Mouse (Mus musculus) thymus, postnatal 36 days (tissue): ENCODE data around the gene Vcam1.

Source experiments
- DNase-seq, 2 experiments: peaks; one replicate each; pipeline ENCODE4 v3.0.0; 2022; ENCODE audit warnings: mixed read lengths in 2 of 2

Gene Vcam1

DNA sequence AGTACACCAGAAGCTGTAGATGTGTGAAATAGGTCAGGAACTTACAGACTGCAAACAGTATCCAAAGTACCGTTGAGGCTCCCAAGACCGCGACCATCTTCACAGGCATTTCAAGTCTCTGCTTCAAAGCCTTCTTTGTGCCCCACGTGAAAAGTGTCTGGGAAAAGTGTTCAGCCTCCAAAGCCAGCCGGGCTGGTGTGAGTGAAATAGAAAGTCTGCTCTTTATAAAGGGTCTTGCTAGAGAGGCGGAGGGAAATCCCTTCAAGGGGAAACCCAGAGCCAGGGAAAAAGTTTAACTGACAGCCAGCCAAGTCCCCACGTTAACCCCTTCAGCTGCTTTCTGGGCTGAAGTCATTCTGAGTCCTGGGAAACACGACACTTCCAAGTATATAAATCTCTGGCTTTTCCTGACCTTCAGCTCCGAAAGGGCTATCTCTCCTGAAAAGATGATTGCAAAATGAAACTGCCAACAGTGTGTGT lies at the start of gene Vcam1:
Gene Vcam1, minus strand, starts transcription at position 430 of the 480 bp plus-strand sequence.
- DNase-seq: peak in 1 of 2 experiments; percentile 9

DNA sequence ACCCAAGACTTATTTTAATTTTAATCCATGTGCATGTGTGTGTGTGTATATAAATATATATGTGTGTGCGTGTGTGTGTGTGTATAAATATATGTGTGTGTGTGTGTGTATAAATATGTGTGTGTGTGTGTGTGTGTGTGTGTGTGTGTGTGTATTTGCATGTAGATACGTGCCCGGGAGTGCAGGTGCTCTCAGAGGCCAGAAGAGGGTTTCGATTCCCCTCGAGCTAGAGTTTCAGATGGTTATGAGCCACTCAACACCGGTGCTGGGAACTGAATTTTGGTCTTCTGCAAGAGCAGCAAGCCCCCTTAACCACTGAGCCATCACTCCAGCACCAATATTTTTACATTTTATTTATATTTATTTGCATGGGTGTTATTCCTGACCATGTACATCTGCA lies 45.6 kb upstream of the Vcam1 start:
- DNase-seq: no peak

DNA sequence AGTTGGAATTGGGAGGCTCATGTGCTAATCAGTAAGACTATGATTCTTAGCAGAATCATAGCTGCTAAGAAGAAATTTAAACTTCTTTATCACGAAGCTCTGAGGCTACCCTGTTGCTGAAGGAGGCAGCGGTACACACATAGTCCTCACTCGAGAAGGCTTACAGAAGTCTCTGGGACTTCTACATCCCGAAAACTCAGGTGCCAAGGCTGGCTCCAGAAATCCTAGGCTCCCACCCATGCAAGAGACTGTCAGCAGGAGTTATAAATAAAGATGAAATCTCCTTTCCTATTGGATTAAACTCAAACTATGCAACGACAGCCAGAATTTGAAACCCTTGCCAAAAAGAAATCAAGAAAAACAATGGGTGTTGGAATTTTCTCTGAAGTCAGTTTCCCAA lies 42.0 kb upstream of the Vcam1 start:
- DNase-seq: no peak

DNA sequence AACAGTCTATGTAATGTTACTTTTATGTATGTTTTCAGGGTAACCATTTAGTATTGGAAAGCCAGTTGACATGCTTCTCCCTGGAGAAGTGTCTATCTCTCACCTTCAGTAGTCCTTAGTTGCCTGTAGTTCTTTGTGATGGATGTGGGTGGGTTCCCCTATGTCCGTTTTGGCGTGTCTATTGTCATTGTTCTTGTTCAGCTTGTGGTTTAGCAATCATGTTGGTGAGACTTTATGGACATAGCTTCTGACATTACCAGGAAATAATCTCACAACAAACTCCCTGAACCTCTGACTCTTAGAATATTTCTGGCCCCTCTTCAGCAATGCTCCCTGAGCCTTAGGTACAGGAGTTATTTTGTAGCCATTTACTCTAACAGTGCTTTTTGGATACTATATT lies 38.6 kb upstream of the Vcam1 start:
- no peak for DNase-seq

DNA sequence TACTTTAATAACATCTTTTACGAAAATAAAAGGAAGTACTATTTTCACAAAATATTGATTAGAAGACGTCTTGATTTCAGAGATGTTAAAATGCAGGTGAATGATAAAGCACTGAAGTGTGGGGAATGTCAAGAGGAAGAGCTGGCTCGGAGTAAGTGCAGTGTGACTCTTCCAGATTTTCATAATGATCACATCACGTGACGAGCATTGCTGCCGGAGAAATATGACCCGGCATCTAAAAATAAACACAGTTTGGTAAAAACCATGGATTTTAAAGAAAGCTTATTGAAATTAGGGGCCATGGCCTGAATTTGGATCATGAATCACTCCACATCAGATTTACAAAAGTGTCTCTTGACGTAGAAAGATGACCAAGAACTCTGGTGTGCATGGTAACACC lies 36.8 kb upstream of the Vcam1 start:
- DNase-seq: no peak

DNA sequence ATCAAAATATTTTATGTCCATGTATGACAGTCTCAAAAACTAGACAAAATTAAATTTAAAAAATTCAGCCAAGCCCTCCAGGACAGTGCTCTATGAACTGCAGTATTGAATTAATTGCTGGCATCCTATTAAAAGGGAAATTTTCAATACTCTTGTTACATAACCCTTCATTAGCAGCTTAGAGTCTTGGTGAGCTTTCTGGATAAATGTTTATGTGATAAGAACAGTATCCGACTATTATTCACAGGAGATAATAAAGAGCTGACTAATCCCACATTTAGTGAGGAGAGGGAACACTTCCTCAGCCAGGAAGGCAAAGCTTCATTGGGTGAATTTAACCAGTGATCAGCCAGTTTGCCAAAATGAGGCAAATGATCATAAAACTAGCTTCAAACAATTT lies 35.5 kb upstream of the Vcam1 start:
- DNase-seq: no peak

DNA sequence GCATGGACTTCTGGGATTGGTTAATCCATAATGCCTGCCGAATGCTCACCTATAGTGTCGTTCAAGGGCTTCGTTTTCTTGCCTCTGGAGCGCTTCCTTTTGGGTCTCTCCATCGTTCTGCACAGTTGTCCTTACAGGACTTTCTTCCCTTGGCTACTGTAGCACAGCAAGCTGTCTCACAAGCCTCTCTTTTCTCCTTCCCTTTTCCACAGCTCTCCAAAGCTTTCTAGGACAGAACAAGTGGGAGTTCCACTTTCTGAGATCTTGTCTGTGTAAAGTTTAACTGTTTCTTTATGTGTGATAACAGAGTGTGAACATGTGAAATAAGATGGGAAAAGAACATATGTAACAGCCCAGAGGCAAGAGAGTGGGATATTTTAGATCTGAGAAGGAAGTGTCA lies 34.0 kb upstream of the Vcam1 start:
- DNase-seq: no peak

DNA sequence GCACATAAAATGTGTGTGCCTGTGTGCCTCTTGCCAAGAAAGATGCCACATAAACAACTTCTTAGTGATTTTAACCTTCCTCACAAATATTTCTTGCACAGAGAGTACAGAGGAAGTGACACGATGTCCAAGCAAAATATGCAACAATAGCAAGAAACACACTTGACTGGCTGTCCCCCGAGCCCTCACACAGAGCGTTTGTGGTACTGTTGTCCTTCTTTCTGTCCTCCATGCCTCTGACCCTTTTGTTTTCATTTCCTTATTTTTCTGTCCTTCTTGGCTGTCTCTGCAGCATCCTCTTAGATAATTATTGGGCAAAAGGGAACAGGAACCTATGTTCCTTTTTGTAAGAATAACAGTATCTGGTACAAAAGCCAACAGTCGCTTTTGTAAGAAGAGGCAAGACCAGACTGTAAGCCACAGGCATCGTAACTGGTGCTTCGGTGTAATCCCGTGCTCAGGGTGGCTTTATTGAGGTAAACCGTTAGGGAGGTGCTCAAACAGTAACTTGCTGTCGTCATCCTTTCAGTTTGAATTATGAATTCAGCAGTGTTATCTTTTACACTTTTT lies 32.7 kb upstream of the Vcam1 start:
- DNase-seq: no peak

DNA sequence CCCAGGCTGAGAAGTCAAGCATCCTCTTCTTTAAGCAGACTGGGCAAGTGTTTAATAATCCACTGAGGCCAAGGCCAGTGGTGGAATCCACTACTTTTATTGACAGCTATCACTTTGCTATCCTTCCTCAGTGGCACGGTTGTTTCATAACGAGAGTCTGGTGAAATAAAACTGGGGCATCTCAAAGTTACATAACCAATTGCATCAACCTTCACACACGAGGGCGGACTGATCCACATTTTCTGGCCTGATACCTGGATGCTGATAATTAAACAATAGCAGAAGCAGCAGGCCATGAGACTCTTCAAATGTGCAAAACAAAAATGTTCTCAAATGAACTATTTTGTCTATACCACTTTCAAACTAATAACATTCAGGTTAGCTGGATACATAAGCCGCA lies 29.9 kb upstream of the Vcam1 start:
- DNase-seq: no peak

DNA sequence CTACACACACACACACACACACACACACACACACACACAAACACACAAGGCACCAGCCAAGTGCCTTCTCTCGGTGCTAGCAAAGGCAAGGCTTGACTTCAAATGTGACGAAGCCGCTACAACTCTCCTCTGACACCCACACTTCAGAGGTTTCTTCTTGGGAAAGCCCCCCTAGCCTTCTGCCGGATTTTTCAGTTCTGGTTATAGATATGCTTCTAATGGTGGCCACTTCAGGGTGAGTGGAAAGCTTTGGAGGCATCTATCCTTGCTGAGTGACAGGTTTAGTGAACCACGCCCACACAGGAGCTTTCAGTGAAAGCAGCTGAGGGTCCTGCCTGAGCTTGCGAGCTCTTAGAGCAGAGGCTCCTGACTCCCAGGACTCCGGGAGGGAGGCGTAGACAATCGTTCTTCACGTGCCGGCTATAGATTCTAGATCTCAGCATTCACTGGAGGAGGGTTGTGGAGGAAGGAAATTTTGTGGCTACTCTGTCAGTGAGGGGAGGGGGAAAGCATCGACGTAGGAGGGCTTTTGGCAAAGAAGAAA lies 28.0 kb upstream of the Vcam1 start:
- no peak for DNase-seq

DNA sequence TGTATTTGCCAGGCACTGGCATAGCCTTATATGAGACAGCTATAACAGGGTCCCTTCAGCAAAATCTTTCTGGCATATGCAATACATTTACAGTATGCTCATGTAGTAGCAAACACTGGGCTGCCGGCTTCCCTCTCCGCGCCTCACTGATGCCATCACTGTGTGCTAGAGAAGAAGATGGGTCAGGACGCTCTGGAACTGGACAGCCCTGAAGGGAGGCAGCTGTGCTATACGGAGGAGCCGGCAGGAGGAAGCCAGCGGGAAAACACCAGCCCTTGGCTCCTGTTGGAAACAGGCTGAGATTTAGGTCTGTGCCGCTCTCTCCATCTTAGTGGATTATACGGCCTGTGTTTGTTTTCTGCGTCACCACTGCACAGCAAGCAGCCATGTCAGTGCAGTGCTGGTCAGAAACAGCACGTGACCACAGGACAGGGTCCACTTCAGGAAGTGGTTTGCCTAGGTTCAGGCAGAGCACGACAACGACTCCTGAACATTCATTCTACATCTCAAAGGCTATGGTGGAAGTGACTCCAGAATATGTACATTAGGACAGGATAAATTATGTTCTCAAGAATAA lies 20.7 kb upstream of the Vcam1 start:
- DNase-seq: no peak

DNA sequence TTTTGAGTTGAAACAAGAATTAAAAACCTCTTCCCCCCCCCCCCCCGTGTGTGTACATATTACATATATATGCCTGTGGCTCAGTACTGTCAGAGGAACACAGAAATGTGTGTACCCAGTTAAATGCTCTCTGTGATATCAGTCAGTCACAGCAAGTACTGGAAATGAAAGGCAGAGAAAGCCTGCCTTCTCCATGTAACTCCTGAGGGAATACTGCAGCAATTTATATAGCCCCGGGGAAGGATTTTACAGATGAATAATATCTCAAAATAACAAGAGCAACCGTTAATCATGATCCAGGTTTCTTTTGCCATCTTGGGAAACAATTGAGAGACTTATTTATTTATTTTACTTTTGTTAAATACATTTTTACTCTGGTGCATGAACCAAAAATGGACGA lies 19.6 kb upstream of the Vcam1 start:
- DNase-seq: no peak

DNA sequence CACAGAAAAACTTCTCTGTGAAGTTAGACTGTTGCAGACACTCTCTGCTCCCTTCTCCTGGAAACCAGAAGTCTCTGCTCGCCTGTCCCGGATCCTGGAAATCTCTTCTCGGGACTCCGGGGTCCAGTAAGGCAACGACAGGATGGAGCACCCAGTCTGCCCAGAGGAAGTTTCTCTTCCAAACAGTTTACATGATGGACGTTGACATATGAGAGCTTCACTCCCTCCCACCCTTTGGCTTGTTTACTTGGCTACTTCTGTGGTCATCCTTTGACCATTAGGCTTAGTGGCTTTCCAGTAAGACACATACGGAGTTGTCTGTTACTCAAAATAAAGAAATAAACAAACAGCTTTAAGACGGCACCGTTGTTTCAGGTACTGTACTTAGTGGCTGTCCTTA lies 19.2 kb upstream of the Vcam1 start:
- DNase-seq: no peak

DNA sequence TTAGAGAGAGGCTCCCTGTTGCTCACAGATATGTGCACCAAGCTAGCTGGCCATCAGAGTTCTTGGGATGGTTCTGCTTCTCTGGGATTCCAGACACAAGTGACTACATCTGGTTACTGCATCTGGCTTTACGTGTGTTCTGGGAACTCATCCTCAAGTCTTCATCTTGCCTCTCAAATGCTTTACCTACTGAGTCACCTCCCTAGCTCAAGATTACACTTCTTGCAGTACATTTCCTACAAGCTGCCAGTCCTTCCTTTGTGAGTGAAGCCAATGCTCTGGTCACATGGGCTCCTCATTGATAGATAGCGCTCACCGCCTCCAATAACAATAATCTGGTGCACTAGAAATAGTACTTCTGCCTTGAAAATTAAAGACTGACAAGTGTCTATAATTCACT lies 11.7 kb upstream of the Vcam1 start:
- no peak for DNase-seq

DNA sequence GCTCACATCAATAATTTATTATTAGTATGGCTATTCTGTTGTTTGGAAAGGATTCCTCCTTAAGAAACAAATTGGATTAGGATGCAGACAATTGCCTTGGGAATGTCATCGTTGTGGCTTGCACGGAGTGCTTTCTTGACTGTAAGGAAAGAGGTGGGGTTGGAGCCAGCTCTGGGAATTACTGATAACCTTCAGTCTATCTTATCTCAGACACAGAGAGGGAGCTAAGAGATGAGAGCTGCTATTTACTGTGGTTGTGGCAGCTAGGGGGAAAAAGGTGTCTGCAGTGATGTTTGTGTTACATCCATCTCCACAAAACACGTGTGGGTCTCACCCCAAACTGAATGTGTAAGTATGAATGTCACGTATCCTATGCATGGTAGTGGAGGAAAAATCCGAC lies 9.5 kb upstream of the Vcam1 start:
- DNase-seq: no peak

DNA sequence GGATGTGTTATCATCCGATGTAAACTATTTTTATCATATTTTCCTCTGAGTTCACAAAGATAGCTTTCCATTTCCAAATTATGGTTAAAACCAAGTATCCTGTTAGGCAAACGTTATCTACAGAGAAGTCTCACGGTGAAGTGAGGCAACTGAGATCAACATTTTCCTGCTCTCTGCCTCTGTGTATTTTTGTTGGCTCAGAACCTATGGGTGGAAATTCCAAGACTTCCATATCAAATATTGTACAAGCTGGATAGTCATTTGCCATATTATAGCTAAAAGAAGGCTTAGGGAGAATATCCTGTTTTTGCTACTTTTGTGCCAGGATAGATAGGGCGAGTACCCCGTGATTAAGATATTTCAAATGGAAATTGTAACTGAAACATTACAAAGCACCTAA lies 8.6 kb upstream of the Vcam1 start:
- DNase-seq: no peak

DNA sequence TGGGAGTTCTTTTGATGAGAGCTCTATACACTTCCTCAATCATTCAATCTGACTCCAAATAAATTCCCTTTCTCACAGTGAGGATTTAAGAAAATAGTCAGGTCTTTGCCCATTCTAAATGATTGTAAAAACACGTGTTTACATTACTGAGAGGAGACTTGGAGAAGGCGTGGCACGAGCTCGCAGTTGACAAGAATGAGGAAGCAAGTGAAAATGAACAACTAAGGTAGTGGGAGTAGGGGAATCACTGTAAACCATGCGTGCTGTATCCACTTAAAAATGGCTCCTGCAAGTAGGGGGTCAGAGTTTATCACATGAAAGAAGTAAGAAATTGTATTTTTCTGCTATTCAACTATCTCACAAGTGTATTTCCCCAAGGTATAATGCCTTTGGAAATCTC lies 3.9 kb upstream of the Vcam1 start:
- DNase-seq: no peak

DNA sequence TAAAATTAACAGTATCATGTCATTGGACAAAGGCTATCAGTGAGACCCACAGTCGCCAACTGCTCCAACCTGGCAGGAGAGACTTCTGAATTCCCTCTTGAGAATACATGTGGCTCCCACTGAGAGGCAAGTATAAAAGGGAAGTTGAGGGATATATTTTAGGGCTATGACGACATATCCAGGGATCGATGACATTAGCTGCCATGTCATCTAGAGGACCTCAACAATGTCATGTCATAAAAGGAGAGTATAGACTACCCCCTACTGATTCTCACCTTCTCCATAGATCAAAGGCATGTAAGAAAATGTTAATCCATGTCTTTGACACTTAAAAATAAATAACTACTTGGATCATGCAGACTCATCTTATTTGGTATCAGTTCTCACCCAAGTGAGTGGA lies 1.2 kb upstream of the Vcam1 start:
- DNase-seq: no peak

DNA sequence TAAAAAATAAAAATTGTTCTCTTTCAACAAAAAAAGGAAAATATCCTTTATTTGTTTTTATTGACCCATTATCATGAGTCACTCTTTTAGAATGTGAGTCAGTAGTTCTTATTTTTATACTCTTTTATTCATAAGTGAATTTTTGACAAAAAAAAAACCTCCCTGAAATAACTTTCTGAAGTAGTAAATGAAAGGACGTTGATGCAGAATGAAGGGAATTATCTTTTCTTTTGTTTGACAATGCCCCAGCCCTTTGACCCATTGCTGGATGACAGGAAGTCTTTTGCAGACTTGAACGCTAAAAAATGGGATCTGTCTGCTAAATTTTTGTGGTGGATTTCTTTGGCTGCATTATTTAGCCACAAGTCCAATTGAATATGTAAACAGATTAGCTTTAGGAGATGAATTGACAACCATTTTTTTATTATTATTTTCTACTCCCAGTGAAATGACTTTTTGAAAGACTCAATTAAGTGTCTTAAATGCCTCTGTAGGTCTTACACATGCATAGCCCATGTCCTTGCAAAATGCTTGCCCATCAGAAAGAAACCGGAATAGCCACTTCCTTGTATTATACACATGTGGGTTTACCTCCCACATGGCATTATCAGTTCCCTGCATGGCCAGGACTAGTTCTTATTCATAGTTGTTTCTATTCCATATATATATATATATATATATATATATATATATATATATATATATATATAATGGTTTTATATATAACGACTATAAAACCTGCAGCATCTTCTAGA lies 530 bp upstream of the Vcam1 start:
- no peak for DNase-seq

DNA sequence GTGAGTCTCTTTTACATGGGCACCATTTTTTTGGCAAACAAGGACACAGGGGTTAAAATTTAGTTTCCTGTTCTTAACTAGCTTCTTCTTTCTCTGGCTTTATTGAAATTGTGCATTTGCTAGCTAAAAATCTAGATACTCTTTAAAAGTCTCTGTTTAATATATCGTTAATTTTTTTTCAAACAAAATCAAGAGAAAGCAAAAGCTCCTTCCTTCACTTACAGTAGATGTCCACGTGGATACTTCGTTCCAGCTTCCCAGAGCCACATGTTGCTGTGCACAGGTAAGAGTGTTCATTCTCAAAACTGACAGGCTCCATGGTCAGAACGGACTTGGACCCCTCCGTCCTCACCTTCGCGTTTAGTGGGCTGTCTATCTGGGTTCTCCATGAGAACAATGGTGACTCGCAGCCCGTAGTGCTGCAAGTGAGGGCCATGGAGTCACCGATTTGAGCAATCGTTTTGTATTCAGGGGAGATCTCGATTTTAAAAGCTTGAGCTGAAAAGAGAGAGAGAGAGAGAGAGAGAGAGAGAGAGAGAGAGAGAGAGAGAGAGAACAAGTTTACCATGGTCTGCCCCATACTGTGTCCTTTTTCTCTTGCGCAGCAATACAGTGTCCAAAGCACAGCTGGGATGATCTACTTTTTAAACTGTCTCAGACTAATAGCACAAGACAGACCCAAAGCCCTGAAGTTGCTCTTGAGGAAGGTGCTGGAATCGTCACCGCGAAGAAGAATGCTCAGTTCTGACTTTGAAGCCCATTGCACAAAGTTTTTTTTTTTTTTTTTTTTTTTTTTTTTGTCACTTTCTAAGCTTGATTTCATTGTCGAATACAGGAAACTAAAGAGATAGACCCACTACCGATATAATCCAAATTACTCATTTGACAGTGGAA lies 930 bp downstream of the Vcam1 start:
- no peak for DNase-seq

DNA sequence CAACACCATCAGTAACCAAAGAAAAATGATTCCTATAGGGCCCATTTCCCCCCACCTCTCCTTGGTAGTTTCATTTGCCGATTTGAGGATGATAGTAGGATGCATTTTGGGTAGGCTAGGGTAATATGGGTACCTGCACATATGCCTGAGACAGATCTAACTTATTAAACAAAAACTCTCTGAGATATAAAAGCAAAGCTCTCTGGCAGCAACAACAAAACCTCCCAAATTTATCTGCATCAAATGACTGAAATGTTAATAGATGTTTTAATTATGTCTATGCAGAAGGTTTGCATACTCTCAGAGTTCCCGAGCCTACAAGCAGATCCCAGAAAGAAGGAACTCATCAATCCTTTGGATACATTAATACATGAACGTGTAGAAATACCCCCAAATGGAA lies 1.7 kb downstream of the Vcam1 start:
- no peak for DNase-seq

DNA sequence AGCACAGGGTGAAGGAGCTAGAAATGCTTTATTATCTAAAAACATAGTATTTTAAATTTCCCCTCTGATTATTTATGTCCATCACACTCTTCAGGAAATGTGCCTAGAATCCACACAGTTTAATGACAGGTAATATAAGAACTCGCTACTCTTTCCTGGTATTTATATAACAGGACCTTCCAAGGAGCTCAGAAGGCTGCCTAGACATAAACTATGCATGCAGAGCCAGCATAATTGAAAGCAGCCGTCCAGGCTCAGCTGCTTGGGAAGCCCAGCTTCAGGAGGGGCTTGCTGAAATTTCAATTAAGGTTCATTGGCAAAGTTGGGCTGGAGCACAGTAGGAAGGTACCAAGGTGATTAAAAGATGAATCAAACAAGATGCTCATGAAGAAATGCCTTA lies 2.2 kb downstream of the Vcam1 start:
- DNase-seq: no peak

DNA sequence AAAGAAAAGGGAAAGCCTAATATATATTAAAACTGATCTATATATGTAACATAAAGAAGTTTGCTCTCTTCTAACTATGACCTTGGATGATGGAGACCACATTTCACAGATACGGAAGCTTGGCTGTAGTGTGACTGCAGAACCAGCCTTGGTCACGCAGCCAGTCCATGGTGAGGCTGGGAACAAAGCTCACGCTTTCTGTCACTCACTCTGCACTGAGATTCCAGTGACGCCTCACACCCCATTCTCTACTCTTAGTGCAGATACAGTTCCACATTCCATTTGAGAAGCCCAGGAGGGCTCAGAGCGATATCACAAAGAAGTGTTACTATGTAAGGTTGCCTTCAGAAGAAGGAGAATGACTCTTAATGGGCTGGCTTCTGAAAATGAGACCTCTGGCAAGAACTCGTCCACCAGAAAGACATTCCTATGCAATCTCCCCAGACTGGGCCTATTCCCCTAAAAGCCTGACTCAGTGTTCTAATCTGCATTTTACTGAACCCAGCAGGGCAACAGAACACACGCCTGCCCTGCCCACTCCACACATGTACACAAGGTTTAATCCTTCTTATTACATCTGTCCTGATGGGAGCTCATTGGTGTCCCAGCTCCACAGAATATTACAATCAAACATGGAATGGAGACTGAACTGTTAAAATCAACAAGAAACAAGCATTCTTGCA lies 2.8 kb downstream of the Vcam1 start:
- DNase-seq: no peak
